ENCODE assay signal across 25 mouse cellular contexts in the genomic region with DNA sequence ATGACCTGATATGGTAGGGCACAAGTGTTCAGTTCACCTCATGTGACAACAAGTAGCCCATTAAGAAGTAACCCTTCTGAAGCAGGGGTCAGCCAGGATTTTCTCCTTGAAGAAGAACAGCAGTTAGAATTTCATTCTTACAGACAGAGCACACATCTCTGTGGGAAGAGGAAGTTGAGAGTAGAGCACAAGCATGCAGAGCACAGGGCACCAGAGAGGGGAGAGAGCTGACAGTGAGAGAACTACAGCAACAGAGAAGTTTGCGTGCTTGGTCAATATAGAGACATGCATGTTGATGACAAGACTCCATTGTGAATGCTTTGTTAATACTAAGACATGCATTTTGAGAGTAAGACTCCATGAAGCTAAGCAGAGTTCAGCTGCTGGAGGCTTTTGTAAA.
"Had no signal": no experiment of that assay in that cellular context is flagged by ENCODE, and none has a peak within 500 bp of the region (broad histone marks: within the 10 kb centered on the region; RNA-seq: fewer than 3 reads in every experiment).

No protein-coding gene starts in this region.

- H3K4me3 ChIP-seq: gastrocnemius, adult 2 months; heart, embryonic 12.5 days; hindbrain, embryonic 13.5 days; hindbrain, embryonic 15.5 days; kidney, embryonic 15.5 days; layer of hippocampus, adult 2 months; left cerebral cortex, adult 2 months; limb, embryonic 13.5 days; limb, embryonic 15.5 days; liver, embryonic 12.5 days had no signal

- H3K4me2 ChIP-seq: heart, embryonic 12.5 days; hindbrain, embryonic 13.5 days; hindbrain, embryonic 15.5 days; kidney, embryonic 15.5 days; limb, embryonic 13.5 days; limb, embryonic 15.5 days; liver, embryonic 12.5 days had no signal

- H3K27ac ChIP-seq: gastrocnemius, adult 2 months; hindbrain, embryonic 13.5 days; hindbrain, embryonic 15.5 days; hindbrain, postnatal 0 days; kidney, embryonic 15.5 days; kidney, postnatal 0 days; layer of hippocampus, adult 2 months; left cerebral cortex, adult 2 months; limb, embryonic 13.5 days; limb, embryonic 15.5 days; liver, embryonic 12.5 days; liver, embryonic 14.5 days had no signal

- H3K36me3 ChIP-seq: heart, embryonic 12.5 days; hindbrain, embryonic 13.5 days; hindbrain, embryonic 15.5 days; kidney, embryonic 15.5 days; limb, embryonic 13.5 days; limb, embryonic 15.5 days; liver, embryonic 12.5 days had no signal

- H3K9me3 ChIP-seq: heart, embryonic 12.5 days; hindbrain, embryonic 13.5 days; hindbrain, embryonic 15.5 days; kidney, embryonic 15.5 days; limb, embryonic 13.5 days; limb, embryonic 15.5 days; liver, embryonic 12.5 days had no signal

- H3K27me3 ChIP-seq: heart, embryonic 12.5 days; hindbrain, embryonic 13.5 days; hindbrain, embryonic 15.5 days; kidney, embryonic 15.5 days; limb, embryonic 13.5 days; limb, embryonic 15.5 days; liver, embryonic 12.5 days had no signal

- H3K4me1 ChIP-seq: heart, embryonic 12.5 days; hindbrain, embryonic 13.5 days; hindbrain, embryonic 15.5 days; kidney, embryonic 15.5 days; limb, embryonic 13.5 days; limb, embryonic 15.5 days; liver, embryonic 12.5 days had no signal

- H3K9ac ChIP-seq: heart, embryonic 12.5 days; hindbrain, embryonic 13.5 days; hindbrain, embryonic 15.5 days; kidney, embryonic 15.5 days; limb, embryonic 13.5 days; limb, embryonic 15.5 days; liver, embryonic 12.5 days; liver, embryonic 14.5 days had no signal

- ATAC-seq: hindbrain, postnatal 0 days; intestine, embryonic 16.5 days; liver, embryonic 12.5 days had no signal

- DNase-seq: gastrocnemius, adult 2 months; gastrocnemius, postnatal 10 days; gastrocnemius, postnatal 25 days; heart, adult 18-20 months; heart, postnatal 10 days; heart, postnatal 4 days; kidney, adult 11 months; kidney, adult 2 months; kidney, adult 9 months; kidney, postnatal 14 days; kidney, postnatal 36 days; left cerebral cortex, postnatal 4 days had no signal
